Mouse (Mus musculus): ENCODE measurements around the gene Cyp2d10.
"Not testable (repeated sequence)": the region's sequence is repeated elsewhere in the genome, so short reads cannot be mapped to it uniquely, and the experiment has no call there.

The Cyp2d10 gene

DNA sequence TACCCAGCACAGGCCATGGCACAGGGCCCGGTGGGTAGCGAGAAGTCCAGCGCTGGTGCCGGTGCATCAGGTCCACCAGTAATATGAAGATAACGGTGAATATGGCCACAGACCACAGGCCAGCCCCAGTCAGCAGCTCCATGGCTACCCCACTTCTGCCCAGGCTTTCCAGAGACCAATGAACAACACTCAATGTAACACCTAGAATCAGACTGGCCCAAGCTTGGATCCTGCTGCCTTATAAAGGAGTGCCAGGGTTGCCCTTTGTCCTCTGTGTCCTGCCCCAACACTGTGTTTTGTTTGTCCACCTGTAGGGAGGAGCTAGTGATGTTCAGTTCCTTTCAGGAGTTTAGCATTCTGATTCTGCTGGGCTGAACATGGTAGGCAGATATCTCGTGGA lies at the start of gene Cyp2d10:
Cyp2d10 (minus strand) TSS at position 215 of the 400 bp plus-strand sequence.
- DNase-seq, result no peak

DNA sequence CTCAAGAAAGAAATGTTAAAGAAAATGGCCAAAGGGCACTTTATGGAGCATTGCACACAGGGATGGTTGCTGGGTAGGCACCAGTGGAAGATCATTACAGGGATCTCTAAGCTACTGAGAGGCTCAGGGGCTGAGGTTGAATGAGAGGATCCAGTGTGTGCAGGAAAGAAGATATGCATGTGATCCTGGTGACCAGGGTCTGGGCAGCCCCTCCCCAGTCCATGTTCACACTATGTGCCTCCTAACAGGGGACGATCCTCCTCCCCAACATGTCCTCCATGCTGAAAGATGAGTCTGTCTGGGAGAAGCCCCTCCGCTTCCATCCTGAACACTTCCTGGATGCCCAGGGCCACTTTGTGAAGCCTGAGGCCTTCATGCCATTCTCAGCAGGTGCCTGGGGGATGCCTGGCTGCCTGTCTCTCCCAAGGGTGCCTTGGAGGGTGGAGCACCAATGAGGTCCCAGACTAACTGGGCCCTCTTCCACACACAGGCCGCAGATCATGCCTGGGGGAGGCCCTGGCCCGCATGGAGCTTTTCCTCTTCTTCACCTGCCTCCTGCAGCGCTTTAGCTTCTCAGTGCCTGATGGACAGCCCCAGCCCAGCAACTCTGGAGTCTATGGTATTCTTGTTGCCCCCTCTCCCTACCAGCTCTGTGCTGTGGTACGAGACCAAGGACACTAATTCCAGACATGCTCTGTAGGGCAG lies 49.2 kb upstream of the Cyp2d10 start:
- DNase-seq, result not testable (repeated sequence)

DNA sequence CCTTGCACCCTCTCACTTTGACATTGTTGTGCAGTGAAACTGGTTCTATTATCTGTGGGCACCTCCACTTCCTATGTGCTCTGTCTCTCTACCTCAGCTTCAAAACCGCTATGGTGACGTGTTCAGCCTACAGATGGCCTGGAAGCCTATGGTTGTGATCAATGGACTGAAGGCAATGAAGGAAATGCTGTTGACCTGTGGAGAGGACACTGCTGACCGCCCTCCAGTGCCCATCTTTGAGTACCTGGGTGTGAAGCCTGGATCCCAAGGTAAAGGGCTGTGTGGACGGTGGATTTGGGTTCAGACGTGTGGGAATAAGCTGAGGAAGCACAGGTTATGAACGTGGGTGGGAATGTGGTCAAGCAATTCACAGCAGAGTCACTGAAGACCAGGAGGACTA lies 46.5 kb upstream of the Cyp2d10 start:
- DNase-seq, result not testable (repeated sequence)

GRCm38 (mm10) chr15:82452133-82452532 lies 45.1 kb upstream of the Cyp2d10 start:
- not testable (repeated sequence) for DNase-seq

GRCm38 (mm10) chr15:82450045-82450444 lies 43.0 kb upstream of the Cyp2d10 start:
- not testable (repeated sequence) for DNase-seq

GRCm38 (mm10) chr15:82445196-82445595 lies 38.2 kb upstream of the Cyp2d10 start:
- DNase-seq, result no peak

DNA sequence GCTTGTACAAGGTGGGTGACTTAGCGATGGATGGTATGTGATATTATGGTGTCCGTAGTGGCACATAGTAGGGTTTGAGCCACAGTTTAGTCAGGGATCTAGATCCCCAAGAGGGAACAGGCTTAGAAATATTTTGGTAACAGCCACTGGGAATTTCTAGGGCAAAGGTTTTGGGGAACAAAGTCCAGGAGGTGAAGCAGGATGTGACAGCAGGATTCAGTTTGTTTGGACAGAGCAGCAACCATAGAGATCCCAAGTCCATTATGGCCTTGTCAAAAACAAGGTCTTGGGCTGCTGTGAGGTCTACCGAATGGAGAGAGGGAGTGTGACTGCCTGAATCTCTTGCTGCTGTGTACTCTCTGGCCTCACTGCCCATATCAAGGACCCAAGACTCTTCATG lies 36.7 kb upstream of the Cyp2d10 start:
- no peak for DNase-seq

GRCm38 (mm10) chr15:82437975-82438617 lies 31.1 kb upstream of the Cyp2d10 start:
- DNase-seq, result no peak

DNA sequence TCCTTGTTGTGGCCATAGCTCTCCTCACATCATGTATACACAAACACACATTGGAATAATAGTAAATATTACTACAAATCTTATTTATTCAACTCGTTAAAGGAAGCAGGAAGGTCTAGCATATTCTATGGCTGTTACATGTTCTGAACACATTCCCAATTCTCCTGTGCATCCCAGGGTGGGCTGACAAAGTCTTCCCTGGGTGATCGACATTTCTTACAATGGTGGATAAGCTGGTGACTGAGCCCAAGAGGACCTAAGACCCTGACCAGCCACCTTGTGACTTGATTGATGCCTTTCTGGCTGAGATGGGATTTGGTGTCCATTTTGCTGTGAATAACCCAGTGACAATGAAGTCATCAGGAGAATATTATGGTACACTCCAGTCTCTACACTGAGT lies 28.6 kb upstream of the Cyp2d10 start:
- DNase-seq, result no peak

GRCm38 (mm10) chr15:82435011-82435410 lies 28.0 kb upstream of the Cyp2d10 start:
- DNase-seq, result peak; percentile 9

DNA sequence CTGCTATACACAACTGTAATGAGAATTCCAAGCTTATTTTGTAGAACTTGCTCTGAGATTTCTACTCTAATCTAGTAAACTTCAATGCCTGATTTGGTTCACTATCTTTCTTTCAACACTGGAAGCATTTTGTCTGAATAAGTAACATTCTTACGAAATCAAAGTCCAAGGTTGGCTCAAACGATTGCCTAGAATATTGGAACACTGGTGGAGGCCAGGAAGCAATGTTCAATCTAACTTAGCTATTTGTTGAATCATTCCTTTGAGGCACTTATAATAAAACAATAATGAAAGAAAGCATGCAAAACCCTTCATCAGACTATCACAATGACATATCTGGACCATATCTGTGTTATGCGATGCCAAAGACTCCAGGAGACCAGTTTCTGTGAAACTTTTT lies 27.5 kb upstream of the Cyp2d10 start:
- DNase-seq, result no peak

- no peak for DNase-seq
Measured at GRCm38 (mm10) chr15:82433621-82434020, 26.6 kb upstream of the Cyp2d10 start.

DNA sequence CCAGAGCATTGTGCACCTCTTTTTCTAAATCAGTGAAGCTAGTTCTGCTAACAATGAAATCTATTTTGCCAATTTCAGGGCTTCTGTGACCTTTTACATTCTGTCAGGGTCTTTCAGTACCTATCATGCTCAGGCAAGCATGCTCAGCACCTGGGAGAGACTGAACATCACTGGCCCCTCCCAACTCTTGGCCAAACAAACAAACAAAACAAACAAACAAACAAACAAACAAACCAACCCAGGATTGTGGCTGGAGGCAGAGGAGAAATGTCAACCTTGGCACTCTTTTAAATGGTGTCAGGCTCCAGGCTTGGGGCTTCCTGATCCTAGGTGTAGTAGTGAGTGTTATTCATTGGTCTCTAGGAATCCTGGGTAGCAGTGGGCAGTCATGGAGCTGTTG lies 26.1 kb upstream of the Cyp2d10 start, which contains the start of gene Cyp2d9:
Cyp2d9 (plus strand) TSS at position 301 of the 400 bp plus-strand sequence.
- DNase-seq, result no peak

- no peak for DNase-seq
Measured at GRCm38 (mm10) chr15:82423471-82423870, 16.5 kb upstream of the Cyp2d10 start.

DNA sequence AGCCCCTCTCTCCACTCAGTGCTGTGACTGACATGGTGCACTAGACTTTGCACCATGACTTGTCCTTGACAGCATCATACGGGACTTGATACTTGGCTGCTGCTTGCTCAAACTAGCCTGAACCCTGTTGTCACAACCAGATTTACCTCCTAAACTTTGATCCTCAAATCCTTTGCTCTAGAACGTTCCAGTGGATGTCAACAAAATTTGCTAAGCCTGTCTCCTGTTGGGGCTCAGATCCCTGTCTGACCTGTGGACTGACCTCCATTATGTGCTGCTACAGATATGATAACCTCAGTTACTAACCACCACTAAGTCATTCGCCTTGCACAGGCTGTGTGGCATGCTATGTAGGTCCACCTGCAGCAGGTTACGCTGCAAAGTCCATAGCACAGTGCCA lies 15.9 kb upstream of the Cyp2d10 start:
- DNase-seq, result no peak

GRCm38 (mm10) chr15:82418616-82419015 lies 11.6 kb upstream of the Cyp2d10 start:
- DNase-seq, result no peak

DNA sequence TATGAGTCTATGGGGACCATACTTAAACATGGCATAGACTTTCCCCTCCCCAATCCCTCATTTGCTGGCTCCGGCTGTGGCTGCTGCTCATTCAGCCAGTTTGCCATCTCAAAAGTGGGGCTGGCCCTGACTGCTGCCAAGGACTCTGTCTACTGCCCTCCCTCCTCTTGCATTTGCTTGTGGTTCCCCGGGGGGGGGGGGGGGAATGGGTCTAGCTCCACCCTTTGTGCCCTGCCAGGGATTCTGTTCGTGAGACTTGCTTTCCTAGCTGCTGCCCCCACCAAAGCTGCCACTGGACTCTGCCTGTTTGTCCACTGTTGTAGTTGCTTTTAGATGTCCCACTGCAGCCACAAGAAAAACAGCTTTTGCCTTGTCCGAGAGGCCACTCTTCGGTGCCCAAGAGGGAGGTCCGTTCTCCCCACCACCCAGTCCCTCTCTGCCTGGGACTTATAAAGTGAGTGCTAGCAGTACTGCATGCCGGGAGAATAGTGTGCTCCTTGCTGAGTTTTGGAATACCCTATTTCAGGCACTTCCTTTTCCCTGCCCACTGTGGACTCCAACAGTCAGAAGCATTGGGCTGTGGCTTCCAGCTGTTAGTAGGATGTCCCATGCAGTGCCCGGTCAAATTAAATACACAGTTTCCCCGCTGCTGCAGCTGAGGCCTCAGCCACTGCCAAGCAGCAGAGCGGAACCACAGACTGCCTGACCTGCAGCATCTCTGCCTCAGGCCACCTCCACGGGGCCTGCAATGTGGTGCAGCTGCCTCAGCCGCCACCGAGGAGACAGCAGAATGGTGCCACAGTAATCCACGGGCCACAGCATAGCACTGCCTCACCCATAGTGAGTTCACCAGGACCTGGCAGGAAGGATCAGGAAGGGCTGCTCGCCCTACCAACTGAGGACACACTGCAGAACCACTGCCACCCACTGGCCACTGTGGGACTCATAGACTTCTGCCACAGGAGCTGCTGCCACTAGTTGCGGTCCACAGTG lies 10.1 kb upstream of the Cyp2d10 start:
- DNase-seq, result peak; percentile 96

DNA sequence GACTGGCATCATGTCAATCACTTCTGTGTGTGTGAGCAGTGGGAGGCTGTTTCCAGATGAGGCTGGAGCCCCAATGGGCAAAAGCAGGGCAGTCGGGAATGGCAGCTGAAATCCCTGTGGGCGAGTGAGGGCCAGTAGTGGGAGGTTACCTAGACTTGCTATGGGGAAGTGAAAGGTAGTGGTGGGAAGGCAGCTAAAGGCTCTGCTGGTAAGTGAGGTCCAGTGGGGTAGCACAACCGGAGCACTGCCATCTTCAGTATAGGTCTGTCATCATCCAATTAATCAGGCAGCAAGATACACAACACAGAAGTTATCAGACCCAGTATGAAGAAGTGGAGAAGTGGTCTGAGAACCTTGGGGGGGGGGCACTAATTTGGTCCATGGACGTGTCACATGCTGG lies 541 bp upstream of the Cyp2d10 start:
- DNase-seq, result no peak

GRCm38 (mm10) chr15:82404163-82404562 lies 2.8 kb downstream of the Cyp2d10 start:
- no peak for DNase-seq

DNA sequence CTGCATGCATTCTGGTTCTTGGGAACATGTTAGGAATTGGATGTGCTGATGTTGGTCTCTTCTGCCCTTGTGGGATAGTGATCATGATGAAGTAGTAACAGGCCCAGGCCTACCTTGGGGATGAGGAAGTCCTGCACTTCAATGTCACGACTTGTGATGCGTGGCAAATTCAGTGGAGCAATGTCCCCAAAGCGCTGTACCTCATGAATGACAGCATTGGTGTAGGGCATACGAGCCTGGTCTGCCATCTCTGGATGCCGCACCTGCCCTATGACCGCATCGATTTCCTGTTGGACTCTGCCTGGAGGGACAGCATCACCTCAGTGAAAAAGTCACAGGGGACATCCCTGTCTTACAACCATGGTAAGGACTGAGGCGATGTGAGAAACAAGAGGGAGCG lies 3.4 kb downstream of the Cyp2d10 start:
- DNase-seq, result no peak

- no peak for DNase-seq
Measured at GRCm38 (mm10) chr15:82402741-82403140, 4.3 kb downstream of the Cyp2d10 start.

- no peak for DNase-seq
Measured at GRCm38 (mm10) chr15:82402106-82402505, 4.9 kb downstream of the Cyp2d10 start.

DNA sequence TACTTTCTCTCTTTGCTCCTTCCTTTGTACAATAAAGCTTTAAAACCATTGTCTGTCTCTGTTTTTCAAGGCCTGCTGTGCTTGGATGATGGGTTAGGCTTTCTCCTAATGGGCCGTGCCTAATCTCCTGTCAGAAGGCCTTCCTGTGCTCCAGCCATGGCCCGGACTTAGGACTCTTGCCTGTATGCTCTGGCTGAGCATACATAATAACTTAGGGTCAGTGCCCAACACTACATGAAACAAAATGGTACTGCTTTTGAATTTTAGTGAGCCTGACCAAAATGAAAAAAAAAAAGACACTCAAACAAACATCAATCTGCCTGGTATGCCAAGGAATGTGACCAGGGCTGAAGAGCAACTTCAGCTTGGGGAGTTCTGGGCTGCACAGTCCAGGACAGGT lies 5.5 kb downstream of the Cyp2d10 start:
- no peak for DNase-seq

All from lung, postnatal 36 days (tissue).